Mouse (Mus musculus) testis, adult 2 months (tissue): ENCODE data around the gene Sirt5.

ENCODE experiments used
- CTCF ChIP-seq: fragments of 200-500 bp; IDR thresholded peaks from 2 replicates; pipeline ENCODE4 v1.5.1; 2012; ENCODE audit warnings: low read depth, mild to moderate bottlenecking, inconsistent platforms, low read length, moderate library complexity; ENCODE audit not compliant: control insufficient read depth, insufficient read depth, insufficient replicate concordance
- POLR2A ChIP-seq: fragments of 200-500 bp; IDR thresholded peaks from 2 replicates; pipeline ENCODE4 v1.6.1; 2012; ENCODE audit warnings: low read depth, mild to moderate bottlenecking, inconsistent platforms, low read length, moderate library complexity; ENCODE audit not compliant: control insufficient read depth

DNA sequence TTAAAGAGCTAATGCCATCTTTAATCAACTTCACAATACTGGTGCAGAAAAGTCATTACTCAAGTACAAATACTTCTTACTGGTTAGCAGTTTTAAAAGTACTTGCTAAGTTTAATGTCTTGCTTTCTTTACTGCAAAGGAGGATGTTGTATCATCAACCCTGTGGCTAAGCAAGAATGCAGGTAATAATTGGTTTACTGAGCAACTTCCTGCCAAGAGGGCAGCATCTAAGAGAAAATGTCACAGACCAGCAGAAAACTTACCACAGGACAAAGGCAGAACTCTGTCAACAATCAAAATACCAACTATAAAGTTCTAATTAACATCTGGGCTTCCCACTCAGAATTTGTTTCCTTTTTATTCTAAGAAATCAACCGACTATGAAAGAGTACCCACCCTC is 50.0 kb downstream of the Sirt5 start:
- no peak for TF ChIP-seq CTCF
- no peak for TF ChIP-seq POLR2A
